Mouse (Mus musculus) MEL (cell line): ENCODE results near the gene Gamt. TPM values are rescaled to one million over a fixed set of nuclear protein-coding genes. Genes with fewer than 3 reads are reported as not detected.

ENCODE experiments used
- DNase-seq: peaks from one replicate; pipeline ENCODE4 v3.0.0; 2011; ENCODE audit warnings: low read depth, low spot score
- H3K27ac ChIP-seq: 2 replicates; pipeline ENCODE4 v1.5.1; 2012; ENCODE audit warnings: low read depth, mild to moderate bottlenecking, control low read depth, low read length, moderate library complexity; ENCODE audit not compliant: control insufficient read depth
- H3K27me3 ChIP-seq, 2 experiments: fragments of 150-350 bp in 1 of 2; sonication (generic) in 1 of 2; 2 replicates each; pipeline ENCODE4 v1.6.1; 2012; ENCODE audit warnings: low read length in 2 of 2, mild to moderate bottlenecking in 2 of 2, improper control_type of control experiment in 1 of 2, moderate library complexity in 1 of 2; ENCODE audit not compliant: insufficient read depth in 2 of 2, control insufficient read depth in 1 of 2
- H3K36me3 ChIP-seq, 2 experiments: 2 replicates each; pipeline ENCODE4 v1.6.1; 2012 to 2014; ENCODE audit warnings: low read length in 2 of 2, improper control_type of control experiment in 1 of 2, inconsistent platforms in 1 of 2, mild to moderate bottlenecking in 1 of 2; ENCODE audit not compliant: insufficient read depth in 2 of 2, control insufficient read depth in 1 of 2
- H3K4me1 ChIP-seq, 2 experiments: fragments of 150-350 bp in 1 of 2; sonication (generic) in 1 of 2; 2 replicates each; pipeline ENCODE4 v1.6.1; 2012; ENCODE audit warnings: low read length in 2 of 2, improper control_type of control experiment in 1 of 2, mild to moderate bottlenecking in 1 of 2; ENCODE audit not compliant: insufficient read depth in 2 of 2, control insufficient read depth in 1 of 2
- H3K4me3 ChIP-seq, 2 experiments: fragments of 150-350 bp in 1 of 2; sonication (generic) in 1 of 2; 2 replicates each; pipeline ENCODE4 v1.5.1; 2012; ENCODE audit warnings: low read depth in 2 of 2, low read length in 2 of 2, mild to moderate bottlenecking in 2 of 2, moderate library complexity in 2 of 2, control low read depth in 1 of 2, improper control_type of control experiment in 1 of 2; ENCODE audit not compliant: control insufficient read depth in 1 of 2, insufficient read depth in 1 of 2
- H3K79me2 ChIP-seq: 2 replicates; pipeline ENCODE4 v1.6.1; 2012; ENCODE audit warnings: mild to moderate bottlenecking, low read length, moderate library complexity; ENCODE audit not compliant: control insufficient read depth, poor library complexity, insufficient read depth
- H3K9ac ChIP-seq: 2 replicates; pipeline ENCODE4 v1.6.1; 2012; ENCODE audit warnings: low read depth, mild to moderate bottlenecking, control low read depth, low read length, moderate library complexity; ENCODE audit not compliant: control insufficient read depth, poor library complexity, severe bottlenecking
- H3K9me3 ChIP-seq: fragments of 150-350 bp; sonication (generic); replicated peaks from 2 replicates; pipeline ENCODE4 v1.6.1; 2012; ENCODE audit warnings: mild to moderate bottlenecking, low read length, improper control_type of control experiment, moderate library complexity; ENCODE audit not compliant: insufficient read depth
- BHLHE40 ChIP-seq: IDR thresholded peaks from 2 replicates; pipeline ENCODE4 v1.6.1; 2012; ENCODE audit warnings: low read depth, mild to moderate bottlenecking, inconsistent platforms, low read length, improper control_type of control experiment, borderline replicate concordance
- ELF1 ChIP-seq: IDR thresholded peaks from 2 replicates; pipeline ENCODE4 v1.6.1; 2014; ENCODE audit warnings: low read depth, mild to moderate bottlenecking, inconsistent platforms, low read length, improper control_type of control experiment, moderate library complexity
- EP300 ChIP-seq, 2 experiments: IDR thresholded peaks; 2 replicates each; pipeline ENCODE4 v1.6.1; 2011; ENCODE audit warnings: improper control_type of control experiment in 2 of 2, low read length in 2 of 2, low read depth in 1 of 2, mild to moderate bottlenecking in 1 of 2
- GATA1 ChIP-seq: IDR thresholded peaks from 2 replicates; pipeline ENCODE4 v1.6.1; 2011; ENCODE audit warnings: low read depth, low read length, improper control_type of control experiment
- JUND ChIP-seq: IDR thresholded peaks from 2 replicates; pipeline ENCODE4 v1.6.1; 2011; ENCODE audit warnings: low read depth, mild to moderate bottlenecking, improper control_type of control experiment, low read length
- KAT2A ChIP-seq: conservative IDR thresholded peaks from 2 replicates; pipeline ENCODE4 v1.6.1; 2012; ENCODE audit warnings: low read depth, low read length, improper control_type of control experiment, inconsistent platforms
- MAFK ChIP-seq: IDR thresholded peaks from 2 replicates; pipeline ENCODE4 v1.6.1; 2011; ENCODE audit warnings: low read depth, mild to moderate bottlenecking, low read length, improper control_type of control experiment, borderline replicate concordance
- MAX ChIP-seq: IDR thresholded peaks from 2 replicates; pipeline ENCODE4 v1.6.1; 2011; ENCODE audit warnings: low read length, improper control_type of control experiment
- MAZ ChIP-seq: IDR thresholded peaks from 2 replicates; pipeline ENCODE4 v1.6.1; 2012; ENCODE audit warnings: low read depth, mild to moderate bottlenecking, inconsistent platforms, low read length, improper control_type of control experiment
- MXI1 ChIP-seq: IDR thresholded peaks from 2 replicates; pipeline ENCODE4 v1.6.1; 2011; ENCODE audit warnings: mild to moderate bottlenecking, low read depth, low read length, improper control_type of control experiment
- MYC ChIP-seq: IDR thresholded peaks from 2 replicates; pipeline ENCODE4 v1.6.1; 2011; ENCODE audit warnings: low read depth, mild to moderate bottlenecking, low read length, improper control_type of control experiment, moderate library complexity
- NRF1 ChIP-seq: IDR thresholded peaks from 2 replicates; pipeline ENCODE4 v1.6.1; 2014; ENCODE audit warnings: low read depth, mild to moderate bottlenecking, inconsistent platforms, low read length, improper control_type of control experiment, moderate library complexity; ENCODE audit not compliant: poor library complexity, insufficient read depth, severe bottlenecking
- POLR2A ChIP-seq, 2 experiments: IDR thresholded peaks; 2 replicates each; pipeline ENCODE4 v1.6.1; 2011 to 2012; ENCODE audit warnings: low read length in 2 of 2, mild to moderate bottlenecking in 2 of 2, control low read depth in 1 of 2, improper control_type of control experiment in 1 of 2, low read depth in 1 of 2, moderate library complexity in 1 of 2; ENCODE audit not compliant: control insufficient read depth in 1 of 2, insufficient read depth in 1 of 2, poor library complexity in 1 of 2
- POLR2AphosphoS5 ChIP-seq: IDR thresholded peaks from 2 replicates; pipeline ENCODE4 v1.6.1; 2012; ENCODE audit warnings: low read depth, borderline replicate concordance, mild to moderate bottlenecking, inconsistent platforms, low read length, moderate library complexity, mixed read lengths
- RCOR1 ChIP-seq: IDR thresholded peaks from 2 replicates; pipeline ENCODE4 v1.6.1; 2012; ENCODE audit warnings: low read depth, mild to moderate bottlenecking, inconsistent platforms, low read length, improper control_type of control experiment
- SIN3A ChIP-seq: IDR thresholded peaks from 2 replicates; pipeline ENCODE4 v1.6.1; 2012; ENCODE audit warnings: low read length, improper control_type of control experiment, inconsistent platforms
- TAL1 ChIP-seq: IDR thresholded peaks from 2 replicates; pipeline ENCODE4 v1.6.1; 2012; ENCODE audit warnings: mild to moderate bottlenecking, inconsistent platforms, low read length, moderate library complexity, mixed read lengths
- TBP ChIP-seq: IDR thresholded peaks from 2 replicates; pipeline ENCODE4 v1.8.0; 2011; ENCODE audit warnings: low read depth, low read length, improper control_type of control experiment
- TCF12 ChIP-seq: IDR thresholded peaks from 2 replicates; pipeline ENCODE4 v1.6.1; 2014; ENCODE audit warnings: low read depth, mild to moderate bottlenecking, inconsistent platforms, low read length, improper control_type of control experiment, moderate library complexity
- USF1 ChIP-seq: IDR thresholded peaks from 2 replicates; pipeline ENCODE4 v1.6.1; 2014; ENCODE audit warnings: low read depth, mild to moderate bottlenecking, inconsistent platforms, low read length, improper control_type of control experiment, moderate library complexity
- USF2 ChIP-seq, 2 experiments: IDR thresholded peaks; 2 replicates each; pipeline ENCODE4 v1.6.1; 2011 to 2012; ENCODE audit warnings: improper control_type of control experiment in 2 of 2, low read length in 2 of 2, borderline replicate concordance in 1 of 2, inconsistent platforms in 1 of 2, low read depth in 1 of 2, mild to moderate bottlenecking in 1 of 2; ENCODE audit not compliant: insufficient read depth in 1 of 2
- ZC3H11A ChIP-seq: IDR thresholded peaks from 2 replicates; pipeline ENCODE4 v1.6.1; 2012; ENCODE audit warnings: low read depth, mild to moderate bottlenecking, inconsistent platforms, low read length, improper control_type of control experiment
- ZMIZ1 ChIP-seq: IDR thresholded peaks from 2 replicates; pipeline ENCODE4 v1.6.1; 2012; ENCODE audit warnings: low read depth, mild to moderate bottlenecking, inconsistent platforms, low read length, improper control_type of control experiment, moderate library complexity
- ZNF384 ChIP-seq: IDR thresholded peaks from 2 replicates; pipeline ENCODE4 v1.6.1; 2012; ENCODE audit warnings: low read depth, mild to moderate bottlenecking, inconsistent platforms, low read length, improper control_type of control experiment
- polyA plus RNA-seq, 2 experiments: library from polyadenylated mRNA; stranded (reverse) in 1 of 2; unstranded in 1 of 2; fragments of >175 nt in 1 of 2; fragments of >200 nt in 1 of 2; gene quantifications; 2 replicates each; pipeline versions ENCODE4 v1.2.1 to v1.2.4; 2012; ENCODE audit warnings: low replicate concordance in 2 of 2, low read depth in 1 of 2; ENCODE audit not compliant: insufficient read length in 2 of 2, insufficient read depth in 1 of 2, missing spikeins in 1 of 2
- total RNA-seq: library from RNA; depleted of rRNA; stranded (reverse); fragments of 300-350 nt; gene quantifications from 2 replicates; pipeline ENCODE4 v1.2.3, GENCODE M21; 2012

Gamt gene
- total and polyA plus RNA-seq, 3 experiments, result 6.0 to 8.4 TPM; not detected in 1

GRCm38 (mm10) chr10:80273847-80274246 is 13.0 kb upstream of the Gamt start:
- H3K9me3 ChIP-seq, result no peaks in the 10 kb centered on the region
- no peaks in the 10 kb centered on the region for H3K4me1 ChIP-seq
- peaks cover 45% of the 10 kb centered on the region for H3K79me2 ChIP-seq
- no peak overlapping the region for H3K9ac ChIP-seq
- peaks cover 3 to 5% of the 10 kb centered on the region in 2 experiments; a peak in 3 of 4 replicates for H3K36me3 ChIP-seq
- TF ChIP-seq USF2 (IDR thresholded peaks at IDR 0.05; ENCODE audit: borderline replicate concordance in 1 of 2, insufficient read depth in 1 of 2, low read depth in 1 of 2, low read length in 2 of 2) (no peak), GATA1 (no peak), JUND (no peak), ZNF384 (no peak), BHLHE40 (no peak), MAZ (no peak), EP300 (IDR thresholded peaks at IDR 0.05; ENCODE audit: low read depth in 1 of 2, low read length in 2 of 2) (no peak), RCOR1 (no peak), MYC (no peak), POLR2A (IDR thresholded peaks at IDR 0.05; ENCODE audit: control insufficient read depth in 1 of 2, insufficient read depth in 1 of 2, low read depth in 1 of 2, low read length in 2 of 2, poor library complexity in 1 of 2) (no peak), MXI1 (no peak), ELF1 (no peak), POLR2AphosphoS5 (no peak), TBP (no peak), USF1 (no peak), KAT2A (no peak), ZC3H11A (no peak), MAFK (no peak), SIN3A (no peak), TAL1 (no peak)
- no peak for DNase-seq
- no peak overlapping the region for H3K4me3 ChIP-seq
- H3K27me3 ChIP-seq, result no peaks in the 10 kb centered on the region
- no peak overlapping the region for H3K27ac ChIP-seq

- Histone ChIP-seq H3K36me3 (peaks cover 4 to 9% of the 10 kb centered on the region in 2 experiments), H3K27ac (no peak overlapping the region), H3K9ac (no peak overlapping the region), H3K4me1 (peaks cover 3 to 9% of the 10 kb centered on the region in 2 experiments; a peak in 2 of 4 replicates), H3K27me3 (no peaks in the 10 kb centered on the region), H3K4me3 (no peak overlapping the region), H3K9me3 (no peaks in the 10 kb centered on the region), H3K79me2 (peaks cover 62% of the 10 kb centered on the region)
- TF ChIP-seq SIN3A, result no peak
- TF ChIP-seq TBP, result no peak
- TF ChIP-seq TCF12, result no peak
- no peak for TF ChIP-seq RCOR1
- TF ChIP-seq MAZ, result no peak
- no peak for TF ChIP-seq ZMIZ1
- TF ChIP-seq GATA1, result no peak
- no peak for TF ChIP-seq NRF1
- TF ChIP-seq ZNF384, result no peak
- no peak for TF ChIP-seq USF1
- no peak for TF ChIP-seq MAX
- DNase-seq, result no peak
Measured at GRCm38 (mm10) chr10:80271870-80272585, 11.2 kb upstream of the Gamt start.
